Mouse (Mus musculus) Patski (cell line): ENCODE data around the gene Sbno1. TPM values are rescaled to one million over a fixed set of nuclear protein-coding genes. Genes with fewer than 3 reads are reported as not detected.
"Not testable (repeated sequence)": the region's sequence is repeated elsewhere in the genome, so short reads cannot be mapped to it uniquely, and the experiment has no call there.

Experiments used
- ATAC-seq: fragments of 100-300 bp; one replicate; pipeline ENCODE4 v1.8.0; 2021
- CTCF ChIA-PET: fragments of 350-600 bp; sonication (Branson Sonifier 250); formaldehyde crosslinking; loops from one replicate; lab custom pipeline; 2022; ENCODE audit warnings: inconsistent platforms; lab: Charles Lee
- POLR2A ChIA-PET: fragments of 350-600 bp; sonication (Branson Sonifier 250); formaldehyde crosslinking; loops from one replicate; lab custom pipeline; 2022; ENCODE audit warnings: antibody characterized with exemption, inconsistent platforms; lab: Charles Lee
- DNase-seq: peaks from one replicate; pipeline ENCODE4 v3.0.0-alpha.2; 2011; ENCODE audit warnings: low read depth, low spot score
- H3K27me3 ChIP-seq: fragments of 371-371 bp; one replicate; pipeline ENCODE4 v1.5.1; 2021
- CTCF ChIP-seq: fragments of 100-300 bp; IDR thresholded peaks from one replicate; pipeline ENCODE4 v1.5.1; 2021
- in situ Hi-C: fragments of 300-500 bp; cut with MboI; formaldehyde crosslinking; loops from 3 replicates; pipeline ENCODE4 v1.11.1; 2018; ENCODE audit warnings: low pct_unique_long_range_greater_than_20kb, mixed read lengths
- polyA plus RNA-seq: library from polyadenylated mRNA; unstranded; gene quantifications from one replicate; pipeline ENCODE4 v1.2.3, GENCODE M21; 2021

Sbno1 gene
- polyA plus RNA-seq, 1 experiment from 2014 or later = 59.0 TPM

- no peak for DNase-seq
- CTCF ChIA-PET = interaction anchor here (1.2 to 1.5 kb wide), 2 partner anchors 9 to 14 kb away, joined by 3 read pairs; no protein-coding TSS in a partner anchor
- no peak for TF ChIP-seq CTCF
- POLR2A ChIA-PET = no interaction called here
- ATAC-seq = no peak
- H3K27me3 ChIP-seq = no peaks in the 10 kb centered on the region
- in situ Hi-C loops = no loop called here
Observed at GRCm38 (mm10) chr5:124392412-124392811, 33.4 kb downstream of the Sbno1 start.

- ATAC-seq (no peak), DNase-seq (no peak)
- ChIA-PET POLR2A (no interaction called here), CTCF (interaction anchor here (0.8 to 2.6 kb wide), 8 partner anchors 10 to 24 kb away, joined by 3 to 7 read pairs (median 4); partner anchors contain the start of gene Cdk2ap1)
- no peaks in the 10 kb centered on the region for H3K27me3 ChIP-seq
- in situ Hi-C loops = loop anchor here (10.0 kb wide), 1 partner anchor 73 kb away; no protein-coding TSS in a partner anchor
- TF ChIP-seq CTCF = peak; percentile 42
Observed at GRCm38 (mm10) chr5:124387932-124388331, 37.9 kb downstream of the Sbno1 start.

GRCm38 (mm10) chr5:124380121-124380520 is 45.7 kb downstream of the Sbno1 start:
- POLR2A ChIA-PET = no interaction called here
- TF ChIP-seq CTCF = no peak
- in situ Hi-C loops = loop anchor here (10.0 kb wide), 1 partner anchor 65 kb away; no protein-coding TSS in a partner anchor
- H3K27me3 ChIP-seq = no peaks in the 10 kb centered on the region
- no peak for DNase-seq
- CTCF ChIA-PET = no interaction called here
- no peak for ATAC-seq

- in situ Hi-C loops = no loop called here
- no peak for ATAC-seq
- CTCF ChIA-PET = interaction anchor here (0.6 to 1.8 kb wide), 2 partner anchors 11 to 12 kb away, joined by 3 read pairs; no protein-coding TSS in a partner anchor
- no peak for TF ChIP-seq CTCF
- POLR2A ChIA-PET = interaction anchor here (0.7 kb wide), 1 partner anchor 355 kb away, joined by 4 read pairs; no protein-coding TSS in a partner anchor
- no peaks in the 10 kb centered on the region for H3K27me3 ChIP-seq
- DNase-seq = no peak
Observed at GRCm38 (mm10) chr5:124377149-124377548, 48.7 kb downstream of the Sbno1 start.

- DNase-seq (no peak), ATAC-seq (no peak)
- no peaks in the 10 kb centered on the region for H3K27me3 ChIP-seq
- in situ Hi-C loops = no loop called here
- CTCF ChIA-PET = no interaction called here
- no peak for TF ChIP-seq CTCF
- POLR2A ChIA-PET = no interaction called here
Observed at GRCm38 (mm10) chr5:124376401-124376800, 49.4 kb downstream of the Sbno1 start.

GRCm38 (mm10) chr5:124374298-124374697 is 51.5 kb downstream of the Sbno1 start:
- CTCF ChIA-PET = interaction anchor here (1.0 to 2.1 kb wide), 4 partner anchors 7 to 18 kb away, joined by 3 to 6 read pairs (median 3); no protein-coding TSS in a partner anchor
- POLR2A ChIA-PET = no interaction called here
- ATAC-seq (no peak), DNase-seq (no peak)
- in situ Hi-C loops = no loop called here
- no peak for TF ChIP-seq CTCF
- no peaks in the 10 kb centered on the region for H3K27me3 ChIP-seq

- in situ Hi-C loops = no loop called here
- no peaks in the 10 kb centered on the region for H3K27me3 ChIP-seq
- TF ChIP-seq CTCF = no peak
- no peak for ATAC-seq
- POLR2A ChIA-PET = no interaction called here
- CTCF ChIA-PET = no interaction called here
- DNase-seq = no peak
Observed at GRCm38 (mm10) chr5:124366721-124367120, 59.1 kb downstream of the Sbno1 start.

GRCm38 (mm10) chr5:124365754-124366153 is 60.0 kb downstream of the Sbno1 start:
- CTCF ChIA-PET = no interaction called here
- in situ Hi-C loops = no loop called here
- TF ChIP-seq CTCF = no peak
- DNase-seq (no peak), ATAC-seq (no peak)
- no peaks in the 10 kb centered on the region for H3K27me3 ChIP-seq
- POLR2A ChIA-PET = no interaction called here

- ChIA-PET CTCF (interaction anchor here (2.1 kb wide), 1 partner anchor 24 kb away, joined by 6 read pairs; no protein-coding TSS in a partner anchor), POLR2A (no interaction called here)
- DNase-seq (no peak), ATAC-seq (no peak)
- no peaks in the 10 kb centered on the region for H3K27me3 ChIP-seq
- no peak for TF ChIP-seq CTCF
- in situ Hi-C loops = no loop called here
Observed at GRCm38 (mm10) chr5:124364173-124364918, 61.5 kb downstream of the Sbno1 start.

GRCm38 (mm10) chr5:124362982-124363381 is 62.8 kb downstream of the Sbno1 start, which contains the start of gene Cdk2ap1:
TSS of gene Cdk2ap1 (minus strand) at chr5:124363082.
- CTCF ChIA-PET = interaction anchor here (2.1 kb wide), 1 partner anchor 25 kb away, joined by 6 read pairs; no protein-coding TSS in a partner anchor
- H3K27me3 ChIP-seq, POLR2A ChIA-PET, DNase-seq, ATAC-seq, in situ Hi-C loops: not testable (repeated sequence)

- POLR2A ChIA-PET = interaction anchor here (0.7 kb wide), 1 partner anchor 32 kb away, joined by 3 read pairs; no protein-coding TSS in a partner anchor
- CTCF ChIA-PET = interaction anchor here (0.6 to 1.5 kb wide), 3 partner anchors 12 to 68 kb away, joined by 3 to 6 read pairs (median 4); no protein-coding TSS in a partner anchor
- no peak for ATAC-seq
- no peak for DNase-seq
- in situ Hi-C loops = no loop called here
- peak; percentile 54 for TF ChIP-seq CTCF
- no peaks in the 10 kb centered on the region for H3K27me3 ChIP-seq
Observed at GRCm38 (mm10) chr5:124359641-124360040, 66.2 kb downstream of the Sbno1 start.
